Mouse (Mus musculus) MEL (cell line): ENCODE data around the gene Kdm1a. TPM values are rescaled to one million over a fixed set of nuclear protein-coding genes. Genes with fewer than 3 reads are reported as not detected.
A peak's percentile ranks its signal among the peaks of the same experiment; 100 is the strongest.

Experiments used
- DNase-seq: peaks from one replicate; pipeline ENCODE4 v3.0.0; 2011; ENCODE audit warnings: low read depth, low spot score
- H3K27ac ChIP-seq: 2 replicates; pipeline ENCODE4 v1.5.1; 2012; ENCODE audit warnings: low read depth, mild to moderate bottlenecking, control low read depth, low read length, moderate library complexity; ENCODE audit not compliant: control insufficient read depth
- H3K27me3 ChIP-seq, 2 experiments: fragments of 150-350 bp in 1 of 2; sonication (generic) in 1 of 2; 2 replicates each; pipeline ENCODE4 v1.6.1; 2012; ENCODE audit warnings: low read length in 2 of 2, mild to moderate bottlenecking in 2 of 2, improper control_type of control experiment in 1 of 2, moderate library complexity in 1 of 2; ENCODE audit not compliant: insufficient read depth in 2 of 2, control insufficient read depth in 1 of 2
- H3K36me3 ChIP-seq, 2 experiments: 2 replicates each; pipeline ENCODE4 v1.6.1; 2012 to 2014; ENCODE audit warnings: low read length in 2 of 2, improper control_type of control experiment in 1 of 2, inconsistent platforms in 1 of 2, mild to moderate bottlenecking in 1 of 2; ENCODE audit not compliant: insufficient read depth in 2 of 2, control insufficient read depth in 1 of 2
- H3K4me1 ChIP-seq, 2 experiments: fragments of 150-350 bp in 1 of 2; sonication (generic) in 1 of 2; 2 replicates each; pipeline ENCODE4 v1.6.1; 2012; ENCODE audit warnings: low read length in 2 of 2, improper control_type of control experiment in 1 of 2, mild to moderate bottlenecking in 1 of 2; ENCODE audit not compliant: insufficient read depth in 2 of 2, control insufficient read depth in 1 of 2
- H3K4me3 ChIP-seq, 2 experiments: fragments of 150-350 bp in 1 of 2; sonication (generic) in 1 of 2; 2 replicates each; pipeline ENCODE4 v1.5.1; 2012; ENCODE audit warnings: low read depth in 2 of 2, low read length in 2 of 2, mild to moderate bottlenecking in 2 of 2, moderate library complexity in 2 of 2, control low read depth in 1 of 2, improper control_type of control experiment in 1 of 2; ENCODE audit not compliant: control insufficient read depth in 1 of 2, insufficient read depth in 1 of 2
- H3K79me2 ChIP-seq: 2 replicates; pipeline ENCODE4 v1.6.1; 2012; ENCODE audit warnings: mild to moderate bottlenecking, low read length, moderate library complexity; ENCODE audit not compliant: control insufficient read depth, poor library complexity, insufficient read depth
- H3K9ac ChIP-seq: 2 replicates; pipeline ENCODE4 v1.6.1; 2012; ENCODE audit warnings: low read depth, mild to moderate bottlenecking, control low read depth, low read length, moderate library complexity; ENCODE audit not compliant: control insufficient read depth, poor library complexity, severe bottlenecking
- H3K9me3 ChIP-seq: fragments of 150-350 bp; sonication (generic); replicated peaks from 2 replicates; pipeline ENCODE4 v1.6.1; 2012; ENCODE audit warnings: mild to moderate bottlenecking, low read length, improper control_type of control experiment, moderate library complexity; ENCODE audit not compliant: insufficient read depth
- BHLHE40 ChIP-seq: IDR thresholded peaks from 2 replicates; pipeline ENCODE4 v1.6.1; 2012; ENCODE audit warnings: low read depth, mild to moderate bottlenecking, inconsistent platforms, low read length, improper control_type of control experiment, borderline replicate concordance
- CHD1 ChIP-seq: IDR thresholded peaks from 2 replicates; pipeline ENCODE4 v1.6.1; 2012; ENCODE audit warnings: low read depth, mild to moderate bottlenecking, inconsistent platforms, low read length, improper control_type of control experiment
- CHD2 ChIP-seq: IDR thresholded peaks from 2 replicates; pipeline ENCODE4 v1.6.1; 2011; ENCODE audit warnings: low read length, improper control_type of control experiment
- E2F4 ChIP-seq: IDR thresholded peaks from 2 replicates; pipeline ENCODE4 v1.6.1; 2011; ENCODE audit warnings: low read depth, low read length, improper control_type of control experiment, borderline replicate concordance
- EP300 ChIP-seq, 2 experiments: IDR thresholded peaks; 2 replicates each; pipeline ENCODE4 v1.6.1; 2011; ENCODE audit warnings: improper control_type of control experiment in 2 of 2, low read length in 2 of 2, low read depth in 1 of 2, mild to moderate bottlenecking in 1 of 2
- ETS1 ChIP-seq: IDR thresholded peaks from 2 replicates; pipeline ENCODE4 v1.6.1; 2012; ENCODE audit warnings: low read depth, mild to moderate bottlenecking, inconsistent platforms, low read length, improper control_type of control experiment, moderate library complexity
- GATA1 ChIP-seq: IDR thresholded peaks from 2 replicates; pipeline ENCODE4 v1.6.1; 2011; ENCODE audit warnings: low read depth, low read length, improper control_type of control experiment
- JUND ChIP-seq: IDR thresholded peaks from 2 replicates; pipeline ENCODE4 v1.6.1; 2011; ENCODE audit warnings: low read depth, mild to moderate bottlenecking, improper control_type of control experiment, low read length
- KAT2A ChIP-seq: conservative IDR thresholded peaks from 2 replicates; pipeline ENCODE4 v1.6.1; 2012; ENCODE audit warnings: low read depth, low read length, improper control_type of control experiment, inconsistent platforms
- MAFK ChIP-seq: IDR thresholded peaks from 2 replicates; pipeline ENCODE4 v1.6.1; 2011; ENCODE audit warnings: low read depth, mild to moderate bottlenecking, low read length, improper control_type of control experiment, borderline replicate concordance
- MAX ChIP-seq: IDR thresholded peaks from 2 replicates; pipeline ENCODE4 v1.6.1; 2011; ENCODE audit warnings: low read length, improper control_type of control experiment
- MAZ ChIP-seq: IDR thresholded peaks from 2 replicates; pipeline ENCODE4 v1.6.1; 2012; ENCODE audit warnings: low read depth, mild to moderate bottlenecking, inconsistent platforms, low read length, improper control_type of control experiment
- MEF2A ChIP-seq: IDR thresholded peaks from 2 replicates; pipeline ENCODE4 v1.6.1; 2014; ENCODE audit warnings: low read depth, mild to moderate bottlenecking, inconsistent platforms, low read length, improper control_type of control experiment; ENCODE audit not compliant: poor library complexity, insufficient replicate concordance, severe bottlenecking; ENCODE audit errors: extremely low read depth
- MXI1 ChIP-seq: IDR thresholded peaks from 2 replicates; pipeline ENCODE4 v1.6.1; 2011; ENCODE audit warnings: mild to moderate bottlenecking, low read depth, low read length, improper control_type of control experiment
- MYB ChIP-seq: IDR thresholded peaks from 2 replicates; pipeline ENCODE4 v1.6.1; 2011; ENCODE audit warnings: mild to moderate bottlenecking, low read depth, low read length, improper control_type of control experiment
- POLR2A ChIP-seq, 2 experiments: IDR thresholded peaks; 2 replicates each; pipeline ENCODE4 v1.6.1; 2011 to 2012; ENCODE audit warnings: low read length in 2 of 2, mild to moderate bottlenecking in 2 of 2, control low read depth in 1 of 2, improper control_type of control experiment in 1 of 2, low read depth in 1 of 2, moderate library complexity in 1 of 2; ENCODE audit not compliant: control insufficient read depth in 1 of 2, insufficient read depth in 1 of 2, poor library complexity in 1 of 2
- POLR2AphosphoS2 ChIP-seq: IDR thresholded peaks from 2 replicates; pipeline ENCODE4 v1.6.1; 2011; ENCODE audit warnings: low read length, improper control_type of control experiment
- RAD21 ChIP-seq: IDR thresholded peaks from 2 replicates; pipeline ENCODE4 v1.6.1; 2011; ENCODE audit warnings: mild to moderate bottlenecking, low read depth, low read length, improper control_type of control experiment
- RCOR1 ChIP-seq: IDR thresholded peaks from 2 replicates; pipeline ENCODE4 v1.6.1; 2012; ENCODE audit warnings: low read depth, mild to moderate bottlenecking, inconsistent platforms, low read length, improper control_type of control experiment
- SIN3A ChIP-seq: IDR thresholded peaks from 2 replicates; pipeline ENCODE4 v1.6.1; 2012; ENCODE audit warnings: low read length, improper control_type of control experiment, inconsistent platforms
- SMC3 ChIP-seq: IDR thresholded peaks from 2 replicates; pipeline ENCODE4 v1.6.1; 2011; ENCODE audit warnings: low read depth, low read length, improper control_type of control experiment
- TBP ChIP-seq: IDR thresholded peaks from 2 replicates; pipeline ENCODE4 v1.8.0; 2011; ENCODE audit warnings: low read depth, low read length, improper control_type of control experiment
- USF2 ChIP-seq, 2 experiments: IDR thresholded peaks; 2 replicates each; pipeline ENCODE4 v1.6.1; 2011 to 2012; ENCODE audit warnings: improper control_type of control experiment in 2 of 2, low read length in 2 of 2, borderline replicate concordance in 1 of 2, inconsistent platforms in 1 of 2, low read depth in 1 of 2, mild to moderate bottlenecking in 1 of 2; ENCODE audit not compliant: insufficient read depth in 1 of 2
- ZC3H11A ChIP-seq: IDR thresholded peaks from 2 replicates; pipeline ENCODE4 v1.6.1; 2012; ENCODE audit warnings: low read depth, mild to moderate bottlenecking, inconsistent platforms, low read length, improper control_type of control experiment
- ZKSCAN1 ChIP-seq: IDR thresholded peaks from 2 replicates; pipeline ENCODE4 v1.6.1; 2012; ENCODE audit warnings: low read depth, mild to moderate bottlenecking, inconsistent platforms, low read length, improper control_type of control experiment, moderate library complexity
- ZMIZ1 ChIP-seq: IDR thresholded peaks from 2 replicates; pipeline ENCODE4 v1.6.1; 2012; ENCODE audit warnings: low read depth, mild to moderate bottlenecking, inconsistent platforms, low read length, improper control_type of control experiment, moderate library complexity
- polyA plus RNA-seq, 2 experiments: library from polyadenylated mRNA; stranded (reverse) in 1 of 2; unstranded in 1 of 2; fragments of >175 nt in 1 of 2; fragments of >200 nt in 1 of 2; gene quantifications; 2 replicates each; pipeline versions ENCODE4 v1.2.1 to v1.2.4; 2012; ENCODE audit warnings: low replicate concordance in 2 of 2, low read depth in 1 of 2; ENCODE audit not compliant: insufficient read length in 2 of 2, insufficient read depth in 1 of 2, missing spikeins in 1 of 2
- total RNA-seq: library from RNA; depleted of rRNA; stranded (reverse); fragments of 300-350 nt; gene quantifications from 2 replicates; pipeline ENCODE4 v1.2.3, GENCODE M21; 2012

Gene Kdm1a
- total and polyA plus RNA-seq, 3 experiments, result 60.7 to 90.1 TPM; not detected in 1

DNA sequence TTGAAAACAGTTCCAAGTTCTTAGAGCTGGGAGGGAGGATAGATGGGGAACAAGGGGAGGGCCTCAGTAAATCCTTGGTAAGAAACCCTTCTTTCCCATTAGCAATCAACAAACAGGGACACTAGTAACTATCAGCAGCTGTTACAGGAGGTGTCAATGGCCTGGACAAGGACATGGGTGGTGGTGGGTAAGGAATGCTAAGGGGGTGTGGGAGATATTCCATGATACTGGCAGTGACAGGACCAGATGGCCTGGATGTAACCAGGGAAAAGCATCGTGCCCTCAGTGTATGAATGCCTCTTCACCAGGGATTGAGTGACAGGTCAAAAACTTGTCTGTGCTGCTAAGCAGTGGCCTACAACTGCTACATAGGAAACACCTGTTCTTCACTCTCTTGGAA is 49.4 kb downstream of the Kdm1a start:
- Histone ChIP-seq H3K36me3 (peaks cover 3 to 27% of the 10 kb centered on the region in 2 experiments; a peak in 3 of 4 replicates), H3K4me3 (no peak overlapping the region)
- no peak for TF ChIP-seq SIN3A
- no peak for TF ChIP-seq CHD1
- TF ChIP-seq ZC3H11A, result no peak
- TF ChIP-seq RCOR1, result no peak
- no peak for TF ChIP-seq CHD2
- TF ChIP-seq SMC3, result no peak
- TF ChIP-seq USF2 (IDR thresholded peaks at IDR 0.05; ENCODE audit: borderline replicate concordance in 1 of 2, insufficient read depth in 1 of 2, low read depth in 1 of 2, low read length in 2 of 2), result no peak
- no peak for TF ChIP-seq GATA1
- no peak for TF ChIP-seq MXI1
- no peak for TF ChIP-seq POLR2AphosphoS2
- no peak for TF ChIP-seq MAZ
- TF ChIP-seq KAT2A, result no peak
- no peak for TF ChIP-seq MEF2A
- TF ChIP-seq BHLHE40, result no peak
- no peak for TF ChIP-seq MAFK
- TF ChIP-seq, all 39 proteins: peak for 0

DNA sequence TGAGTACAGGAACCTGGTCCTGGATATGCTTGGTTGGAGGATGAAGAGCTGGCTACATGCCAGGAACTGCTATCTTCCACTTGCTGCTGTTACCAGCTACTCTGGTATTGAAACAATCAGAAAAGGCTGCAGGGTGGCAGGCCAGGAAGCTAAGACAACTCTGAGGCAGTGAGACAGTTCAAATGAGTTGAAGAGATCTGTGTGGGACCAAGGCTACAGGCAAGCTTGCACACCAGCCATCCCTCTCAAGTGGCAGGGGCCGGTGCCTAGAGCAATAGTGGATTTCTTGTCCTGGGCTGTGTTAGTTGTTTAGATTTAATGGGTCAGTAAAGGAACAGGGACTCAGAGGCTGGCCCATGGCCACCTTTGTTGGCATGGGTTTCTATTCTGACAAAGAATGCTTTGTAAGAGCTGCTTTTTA is 54.1 kb downstream of the Kdm1a start:
- Histone ChIP-seq H3K4me3 (no peak overlapping the region), H3K36me3 (peaks cover 3 to 13% of the 10 kb centered on the region in 2 experiments; a peak in 3 of 4 replicates), H3K4me1 (no peaks in the 10 kb centered on the region), H3K9ac (no peak overlapping the region), H3K9me3 (no peaks in the 10 kb centered on the region), H3K79me2 (no peaks in the 10 kb centered on the region), H3K27ac (no peak overlapping the region), H3K27me3 (no peaks in the 10 kb centered on the region)
- DNase-seq, result peak; percentile 71
- TF ChIP-seq JUND (no peak), RAD21 (no peak), MYB (no peak), EP300 (IDR thresholded peaks at IDR 0.05; ENCODE audit: low read depth in 1 of 2, low read length in 2 of 2) (no peak), POLR2A (IDR thresholded peaks at IDR 0.05; ENCODE audit: control insufficient read depth in 1 of 2, insufficient read depth in 1 of 2, low read depth in 1 of 2, low read length in 2 of 2, poor library complexity in 1 of 2) (no peak), USF2 (IDR thresholded peaks at IDR 0.05; ENCODE audit: borderline replicate concordance in 1 of 2, insufficient read depth in 1 of 2, low read depth in 1 of 2, low read length in 2 of 2) (no peak), ETS1 (no peak), TBP (no peak), POLR2AphosphoS2 (no peak), MXI1 (no peak), ZKSCAN1 (no peak), E2F4 (no peak), ZMIZ1 (no peak), MAX (no peak)

More for the DNA sequence above, 49.4 kb downstream of the Kdm1a start:
- Histone ChIP-seq H3K9me3 (no peaks in the 10 kb centered on the region), H3K27ac (no peak overlapping the region), H3K27me3 (no peaks in the 10 kb centered on the region), H3K79me2 (no peaks in the 10 kb centered on the region), H3K4me1 (no peaks in the 10 kb centered on the region), H3K9ac (no peak overlapping the region)
- no peak for DNase-seq
